Mouse (Mus musculus) ES-Bruce4 (cell line): ENCODE data around the gene F2r. TPM values are rescaled to one million over a fixed set of nuclear protein-coding genes. Genes with fewer than 3 reads are reported as not detected.

ENCODE experiments used
- H3K27ac ChIP-seq: 2 replicates; pipeline ENCODE4 v1.5.1; 2012; ENCODE audit warnings: low read length, inconsistent platforms; ENCODE audit not compliant: insufficient read depth
- H3K27me3 ChIP-seq: 2 replicates; pipeline ENCODE4 v1.6.1; 2012; ENCODE audit warnings: mild to moderate bottlenecking, low read length, inconsistent platforms; ENCODE audit not compliant: control insufficient read depth, poor library complexity, insufficient read depth, severe bottlenecking
- H3K36me3 ChIP-seq: 2 replicates; pipeline ENCODE4 v1.6.1; 2012; ENCODE audit warnings: inconsistent platforms, mild to moderate bottlenecking, low read length, moderate library complexity; ENCODE audit not compliant: control insufficient read depth, poor library complexity, insufficient read depth, severe bottlenecking
- H3K4me1 ChIP-seq: one replicate; pipeline ENCODE4 v1.8.1; 2011; ENCODE audit warnings: low read length; ENCODE audit not compliant: control insufficient read depth, insufficient read depth
- H3K4me3 ChIP-seq: 2 replicates; pipeline ENCODE4 v1.5.1; 2011; ENCODE audit warnings: low read depth, mild to moderate bottlenecking, low read length
- H3K9ac ChIP-seq: 2 replicates; pipeline ENCODE4 v1.6.1; 2012; ENCODE audit warnings: low read depth, mild to moderate bottlenecking, inconsistent platforms; ENCODE audit not compliant: poor library complexity, severe bottlenecking
- H3K9me3 ChIP-seq: replicated peaks from 2 replicates; pipeline ENCODE4 v1.6.1; 2012; ENCODE audit warnings: mild to moderate bottlenecking, low read length, inconsistent platforms; ENCODE audit not compliant: control insufficient read depth, poor library complexity, insufficient read depth, severe bottlenecking
- CTCF ChIP-seq: IDR thresholded peaks from one replicate; pipeline ENCODE4 v1.8.1; 2011; ENCODE audit warnings: low read depth, low read length
- EP300 ChIP-seq: IDR thresholded peaks from 2 replicates; pipeline ENCODE4 v1.6.1; 2011; ENCODE audit warnings: low read depth, low read length; ENCODE audit not compliant: insufficient read depth
- POLR2A ChIP-seq: IDR thresholded peaks from one replicate; pipeline ENCODE4 v1.8.1; 2011; ENCODE audit warnings: low read length; ENCODE audit not compliant: insufficient read depth
- polyA plus RNA-seq: library from polyadenylated mRNA; stranded (reverse); fragments of >200 nt; gene quantifications from 2 replicates; pipeline ENCODE4 v1.2.4, GENCODE M21; 2011; ENCODE audit warnings: low read depth; ENCODE audit not compliant: missing spikeins, insufficient read depth, insufficient read length

Gene F2r
- polyA plus RNA-seq, 1 experiment, result 36.7 TPM

- Histone ChIP-seq H3K4me1 (no peaks in the 10 kb centered on the region), H3K4me3 (no peak overlapping the region), H3K9me3 (no peaks in the 10 kb centered on the region), H3K27me3 (no peaks in the 10 kb centered on the region), H3K27ac (no peak overlapping the region), H3K36me3 (no peaks in the 10 kb centered on the region), H3K9ac (no peak overlapping the region)
- no peak for TF ChIP-seq EP300
- no peak for TF ChIP-seq POLR2A
- TF ChIP-seq CTCF, result no peak
Observed at GRCm38 (mm10) chr13:95643740-95644139, 25.5 kb upstream of the F2r start.

- no peak overlapping the region for H3K27ac ChIP-seq
- no peak overlapping the region for H3K4me3 ChIP-seq
- no peaks in the 10 kb centered on the region for H3K4me1 ChIP-seq
- no peaks in the 10 kb centered on the region for H3K9me3 ChIP-seq
- no peak overlapping the region for H3K9ac ChIP-seq
- TF ChIP-seq CTCF, result no peak
- no peaks in the 10 kb centered on the region for H3K36me3 ChIP-seq
- H3K27me3 ChIP-seq, result no peaks in the 10 kb centered on the region
Observed at GRCm38 (mm10) chr13:95641061-95641986, 23.0 kb upstream of the F2r start.

GRCm38 (mm10) chr13:95640408-95640807 lies 22.1 kb upstream of the F2r start:
- TF ChIP-seq CTCF, result no peak
- no peak for TF ChIP-seq POLR2A
- H3K4me3 ChIP-seq, result no peak overlapping the region
- no peaks in the 10 kb centered on the region for H3K27me3 ChIP-seq
- no peak overlapping the region for H3K9ac ChIP-seq
- no peaks in the 10 kb centered on the region for H3K9me3 ChIP-seq
- H3K36me3 ChIP-seq, result no peaks in the 10 kb centered on the region
- H3K4me1 ChIP-seq, result no peaks in the 10 kb centered on the region
- H3K27ac ChIP-seq, result no peak overlapping the region

GRCm38 (mm10) chr13:95639336-95640116 lies 21.2 kb upstream of the F2r start:
- Histone ChIP-seq H3K27me3 (no peaks in the 10 kb centered on the region), H3K4me1 (no peaks in the 10 kb centered on the region), H3K4me3 (no peak overlapping the region), H3K9ac (no peak overlapping the region), H3K27ac (no peak overlapping the region), H3K9me3 (no peaks in the 10 kb centered on the region), H3K36me3 (no peaks in the 10 kb centered on the region)
- no peak for TF ChIP-seq EP300
- no peak for TF ChIP-seq CTCF
- no peak for TF ChIP-seq POLR2A

GRCm38 (mm10) chr13:95638894-95639293 lies 20.6 kb upstream of the F2r start:
- H3K4me1 ChIP-seq, result no peaks in the 10 kb centered on the region
- no peaks in the 10 kb centered on the region for H3K36me3 ChIP-seq
- no peaks in the 10 kb centered on the region for H3K9me3 ChIP-seq
- no peak overlapping the region for H3K4me3 ChIP-seq
- no peaks in the 10 kb centered on the region for H3K27me3 ChIP-seq
- TF ChIP-seq EP300, result no peak
- no peak for TF ChIP-seq POLR2A
- TF ChIP-seq CTCF, result no peak
- H3K9ac ChIP-seq, result no peak overlapping the region
- no peak overlapping the region for H3K27ac ChIP-seq

- no peak overlapping the region for H3K4me3 ChIP-seq
- H3K9me3 ChIP-seq, result no peaks in the 10 kb centered on the region
- no peaks in the 10 kb centered on the region for H3K27me3 ChIP-seq
- H3K36me3 ChIP-seq, result no peaks in the 10 kb centered on the region
- no peak overlapping the region for H3K9ac ChIP-seq
- TF ChIP-seq CTCF, result no peak
- H3K27ac ChIP-seq, result no peak overlapping the region
- no peaks in the 10 kb centered on the region for H3K4me1 ChIP-seq
Observed at GRCm38 (mm10) chr13:95637737-95638136, 19.4 kb upstream of the F2r start.
